Mouse (Mus musculus): Measurements from ENCODE around the gene Cmtm4.
"Not testable (repeated sequence)": the region's sequence is repeated elsewhere in the genome, so short reads cannot be mapped to it uniquely, and the experiment has no call there.

Gene Cmtm4

DNA sequence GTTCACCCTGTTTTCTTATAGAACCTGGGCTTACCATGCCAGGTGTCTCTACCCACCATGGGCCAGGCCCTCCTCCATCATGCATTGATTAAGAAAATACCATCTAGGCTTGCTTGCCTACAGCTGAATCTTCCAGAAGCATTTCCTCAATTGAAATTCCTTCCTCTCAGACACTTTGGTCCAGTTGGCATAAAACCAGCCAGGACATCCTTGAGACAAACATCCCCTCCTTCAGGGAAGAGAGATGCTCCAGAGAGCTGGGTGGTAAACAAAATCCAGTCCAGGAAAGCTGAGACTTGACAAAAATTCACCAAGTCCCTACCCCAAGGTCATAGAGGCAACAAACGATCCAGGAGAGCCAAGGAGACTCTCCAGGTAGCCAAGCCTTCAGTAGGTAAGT lies 61.4 kb downstream of the Cmtm4 start:
- DNase-seq: no peak

DNA sequence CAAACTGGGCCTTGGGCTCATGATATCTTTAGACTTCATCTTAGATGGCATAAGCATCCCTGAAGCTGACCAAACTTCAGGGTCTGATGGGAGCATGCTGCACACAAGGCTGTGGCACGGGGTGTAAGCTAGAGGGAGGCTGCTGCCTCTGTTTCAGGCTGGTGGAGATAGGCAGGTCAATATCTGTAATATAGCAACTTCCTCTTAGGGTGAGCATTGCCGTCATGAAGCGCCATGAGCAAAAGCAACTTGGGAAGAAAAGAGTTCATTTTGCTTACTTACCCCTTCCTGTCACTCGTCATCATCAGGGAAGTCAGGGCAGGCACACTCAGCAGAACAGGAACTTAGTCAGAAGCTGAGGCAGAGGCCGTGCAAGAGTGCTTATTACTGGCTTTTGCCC lies 61.8 kb downstream of the Cmtm4 start:
- no peak for DNase-seq

DNA sequence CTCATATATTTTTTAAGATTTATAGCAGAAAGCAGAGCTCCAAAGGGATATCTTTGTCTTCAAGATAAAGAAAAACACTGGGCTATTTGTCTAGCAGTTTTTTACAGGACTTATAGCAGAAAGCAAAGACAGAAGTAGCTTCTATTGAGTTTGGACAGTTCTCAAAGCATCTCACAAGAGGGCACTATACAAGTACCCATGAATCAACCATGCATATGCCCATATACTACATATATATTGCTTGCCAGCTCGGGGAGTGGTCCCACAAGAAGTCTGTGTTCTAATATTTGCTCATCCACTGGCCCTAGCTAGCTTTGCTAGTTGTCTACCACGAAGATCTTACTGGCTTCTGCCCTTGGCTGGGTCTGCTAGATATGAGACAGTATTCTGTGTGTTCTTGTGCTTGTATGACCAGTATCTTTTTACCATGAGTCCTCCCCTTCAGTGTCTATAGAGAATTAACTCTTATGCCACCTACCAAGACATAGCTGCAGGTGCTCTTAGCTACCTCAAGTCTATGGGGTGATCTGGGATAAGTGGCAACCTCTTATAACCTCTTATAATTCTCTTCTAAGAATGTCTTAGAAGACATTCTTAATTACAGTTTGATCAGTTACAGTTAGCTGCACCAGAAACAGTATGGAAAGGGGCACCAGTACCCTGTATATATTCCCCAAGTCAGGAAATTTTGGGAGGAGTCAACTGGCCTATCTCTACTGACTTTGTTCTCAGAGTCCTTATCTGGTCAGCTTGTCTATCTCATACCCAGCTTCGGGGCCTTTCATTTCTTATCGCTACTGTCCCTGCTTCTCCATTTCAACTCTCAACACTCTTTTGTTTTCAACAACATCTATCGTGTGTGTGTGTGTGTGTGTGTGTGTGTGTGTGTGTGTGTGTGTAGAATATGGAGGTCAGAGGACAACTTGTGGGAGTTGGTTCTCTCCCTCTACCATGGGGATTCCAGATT lies 62.7 kb downstream of the Cmtm4 start:
- no peak for DNase-seq

DNA sequence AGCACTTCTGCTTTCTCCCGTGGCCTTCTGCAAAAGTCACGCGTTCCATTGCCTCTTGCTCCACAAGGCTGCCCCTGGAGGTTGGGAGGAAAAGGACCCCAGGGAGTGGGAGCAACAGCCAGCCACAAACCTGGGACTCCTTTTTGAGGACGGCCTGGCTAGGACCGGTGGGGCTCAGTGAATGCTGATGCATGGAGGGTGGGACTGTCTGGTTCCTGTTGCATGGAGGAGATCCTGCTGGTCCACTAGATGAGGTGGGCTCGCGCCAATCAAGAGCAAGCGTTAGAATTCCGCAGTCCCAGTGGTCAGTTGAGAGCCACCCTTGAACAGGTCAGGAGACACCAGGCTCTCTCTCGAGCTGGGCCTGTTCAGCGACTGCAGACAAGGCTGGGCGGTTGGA lies 73.7 kb downstream of the Cmtm4 start, which contains the start of gene Cmtm2b:
TSS of gene Cmtm2b (plus strand) at position 301 of the 400 bp plus-strand sequence.
- DNase-seq: not testable (repeated sequence)

DNA sequence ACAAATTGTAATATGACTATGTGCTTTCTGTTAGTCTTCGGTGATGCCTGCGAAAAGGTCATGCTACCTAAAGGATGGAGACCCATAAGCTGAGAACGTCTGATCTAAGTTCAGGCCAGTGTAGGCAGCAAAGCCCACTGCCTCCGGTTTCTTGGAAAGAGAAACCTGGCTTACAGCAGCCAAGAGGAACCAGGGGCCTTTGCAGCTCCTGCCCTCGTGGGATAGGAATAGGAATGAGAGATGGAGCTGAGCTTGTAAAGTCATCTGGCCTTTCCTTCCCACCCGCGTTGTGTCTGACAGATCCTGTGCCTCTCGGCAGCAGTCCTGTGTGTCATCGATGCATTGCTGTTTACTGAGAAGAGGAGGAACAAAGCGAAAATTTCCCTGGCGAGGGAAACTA lies 74.3 kb downstream of the Cmtm4 start, which contains the start of gene Gm11020:
TSS of gene Gm11020 (plus strand) at position 301 of the 400 bp plus-strand sequence.
- DNase-seq: not testable (repeated sequence)

DNA sequence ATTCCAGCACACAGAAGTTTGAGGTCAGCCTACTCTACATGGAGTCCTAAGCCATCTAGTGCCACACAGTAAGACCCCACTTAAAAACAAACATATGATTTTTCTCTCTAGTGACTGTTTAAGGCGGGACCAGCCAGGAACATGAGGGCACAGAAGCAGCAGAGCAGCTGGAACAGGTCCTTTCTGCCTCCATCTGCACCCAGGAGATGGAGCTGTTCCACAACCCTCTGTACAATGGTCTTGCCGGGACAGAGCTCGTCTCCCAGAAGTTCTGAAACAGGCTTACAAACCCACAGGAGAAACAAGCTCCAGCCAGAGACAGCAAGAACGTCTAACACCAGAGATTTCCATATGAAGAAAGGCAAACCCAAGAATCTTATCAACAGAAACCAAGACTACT lies 82.3 kb downstream of the Cmtm4 start:
- peak; percentile 7 for DNase-seq

DNA sequence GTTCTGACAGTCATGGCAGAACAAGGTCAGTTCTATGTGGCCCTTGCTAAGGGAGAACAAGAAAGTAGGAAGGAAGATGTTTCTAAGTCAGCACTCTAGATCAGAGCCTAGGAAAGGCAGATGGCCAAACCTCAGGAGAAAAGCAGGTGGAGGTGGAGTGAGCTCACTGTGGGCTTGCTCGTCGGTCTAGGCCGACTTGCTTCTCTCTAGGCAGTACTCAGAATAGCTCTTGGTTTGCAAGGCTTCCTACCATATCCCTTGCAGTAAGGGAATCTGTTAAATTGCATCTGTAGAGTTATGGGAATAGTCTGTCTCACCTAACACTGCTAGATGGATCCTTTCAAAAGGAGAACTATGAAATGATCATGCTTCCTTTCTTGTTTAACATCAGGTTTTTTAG lies 83.6 kb downstream of the Cmtm4 start:
- DNase-seq: not testable (repeated sequence)

DNA sequence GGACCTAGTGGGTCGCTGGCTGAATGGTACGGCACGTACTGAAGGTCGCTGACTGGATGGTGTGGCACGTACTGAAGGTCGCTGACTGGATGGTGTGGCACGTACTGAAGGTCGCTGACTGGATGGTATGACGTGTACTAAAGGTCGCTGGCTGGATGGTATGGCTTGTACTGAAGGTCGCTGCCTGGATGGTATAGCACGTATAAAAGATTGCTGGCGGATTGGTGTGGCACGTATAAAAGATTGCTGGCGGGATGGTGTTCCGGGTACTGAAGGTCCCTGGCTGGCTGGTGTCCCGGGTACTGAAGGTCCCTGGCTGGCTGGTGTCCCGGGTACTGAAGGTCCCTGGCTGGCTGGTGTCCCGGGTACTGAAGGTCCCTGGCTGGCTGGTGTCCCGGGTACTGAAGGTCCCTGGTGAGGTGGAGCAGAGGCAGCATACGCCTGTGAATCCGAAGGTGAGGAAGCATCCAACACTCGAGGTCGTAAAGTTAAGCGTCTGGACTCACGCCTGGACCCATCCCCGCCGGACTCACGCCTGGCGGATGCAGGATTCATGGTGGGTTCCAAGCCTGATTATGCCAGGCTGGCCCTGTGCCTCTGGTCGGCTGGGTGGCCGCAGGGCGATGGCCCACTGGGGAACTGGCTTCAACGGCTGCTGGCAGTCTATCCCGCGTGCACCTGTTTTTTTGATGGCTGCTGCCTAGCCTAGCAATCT lies 86.0 kb downstream of the Cmtm4 start, which contains the start of the genes Gm45711 and Cmtm1:
TSS of gene Gm45711 (minus strand) at position 641 of the 715 bp plus-strand sequence.
TSS of gene Cmtm1 (minus strand) at position 705 of the 715 bp plus-strand sequence.
- DNase-seq: peak; percentile 6

DNA sequence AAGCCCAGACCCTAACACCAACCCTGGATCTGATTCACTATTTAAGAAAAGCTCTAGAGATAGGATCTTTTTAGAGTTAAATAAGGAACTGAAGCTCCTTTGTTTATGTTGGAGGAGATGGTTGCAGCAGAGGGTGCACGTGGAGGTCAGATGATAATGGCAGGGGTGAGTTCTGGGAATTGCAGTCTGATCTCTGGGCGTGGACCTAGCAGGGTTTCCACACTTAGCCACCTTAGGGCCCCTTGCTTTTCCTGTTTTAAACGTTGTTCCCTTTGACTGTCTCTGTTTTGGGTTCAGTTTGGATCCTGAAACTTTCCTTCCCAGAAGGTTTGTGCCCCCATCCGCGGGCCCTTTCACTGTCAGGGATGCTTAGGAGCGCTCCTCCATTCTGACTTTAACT lies 87.3 kb downstream of the Cmtm4 start:
- DNase-seq: not testable (repeated sequence)

DNA sequence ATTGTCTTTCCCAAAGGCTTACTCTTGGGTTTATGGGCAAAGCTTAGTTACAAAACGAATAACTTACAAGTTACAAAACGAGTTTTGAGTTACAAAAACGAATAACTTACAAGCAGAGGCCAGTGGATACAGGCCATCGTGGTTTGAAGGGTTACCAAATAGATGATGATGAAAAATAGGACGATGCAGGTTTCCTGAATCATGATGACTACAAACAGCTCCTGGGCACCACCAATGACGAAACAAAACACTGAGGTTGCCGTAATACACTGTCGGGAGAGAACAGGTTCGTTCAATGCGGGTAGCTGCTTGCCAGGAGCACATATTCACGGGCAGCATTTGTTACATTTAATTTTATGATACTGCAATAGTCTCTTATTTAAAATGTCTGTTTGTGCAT lies 90.6 kb downstream of the Cmtm4 start:
- DNase-seq: no peak

DNA sequence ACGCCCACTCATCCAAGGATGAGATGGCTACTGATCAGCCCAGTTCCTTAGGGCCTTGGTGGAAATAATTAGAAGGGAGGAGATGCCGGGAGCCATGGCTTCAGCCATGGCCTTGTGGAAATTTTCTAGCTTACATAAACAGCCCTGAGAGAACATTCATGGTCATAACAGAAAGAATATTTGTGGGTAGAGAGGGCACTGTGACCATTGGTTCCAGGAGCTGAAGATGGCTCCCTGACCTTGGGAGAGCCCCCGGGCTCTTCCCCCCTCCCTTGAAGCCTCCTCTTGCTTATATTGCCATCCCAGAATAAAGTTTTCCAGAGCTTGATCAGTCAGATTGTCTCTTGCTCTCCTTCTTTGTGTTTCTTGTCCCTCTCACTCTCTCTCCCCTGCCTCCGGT lies 93.1 kb downstream of the Cmtm4 start:
- DNase-seq: not testable (repeated sequence)

DNA sequence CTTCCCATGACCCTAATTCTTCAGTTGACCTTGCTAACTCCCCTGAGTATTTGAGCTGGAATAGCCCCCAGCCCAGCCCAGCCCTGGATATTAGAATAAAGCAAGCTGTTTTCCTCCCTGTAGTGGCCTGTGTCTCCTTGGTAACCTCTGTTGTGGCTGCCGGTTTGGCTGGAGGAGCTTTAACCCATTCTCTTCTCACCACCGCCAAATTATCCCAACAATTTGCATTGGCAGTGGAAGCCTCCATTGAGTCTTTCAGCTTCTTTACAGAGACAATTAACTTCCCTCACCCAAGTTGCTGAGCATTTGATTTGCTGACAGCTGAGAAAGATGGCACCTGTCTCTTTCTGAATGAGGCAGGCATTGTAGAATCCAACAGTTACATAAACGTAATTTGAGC lies 94.0 kb downstream of the Cmtm4 start:
- DNase-seq: not testable (repeated sequence)

Measured in right cerebral cortex, adult 18-20 months (tissue).